Mouse (Mus musculus) erythroblast, embryonic 14.5 days (primary cell): ENCODE measurements around the gene E130208F15Rik.

Source experiments
- GATA1 ChIP-seq: IDR thresholded peaks from 2 replicates; pipeline ENCODE4 v1.6.1; 2012; ENCODE audit warnings: low read length, inconsistent platforms, mixed read lengths
- TAL1 ChIP-seq: IDR thresholded peaks from 3 replicates; pipeline ENCODE4 v1.6.1; 2012; ENCODE audit warnings: low read length, inconsistent platforms, mixed read lengths

DNA sequence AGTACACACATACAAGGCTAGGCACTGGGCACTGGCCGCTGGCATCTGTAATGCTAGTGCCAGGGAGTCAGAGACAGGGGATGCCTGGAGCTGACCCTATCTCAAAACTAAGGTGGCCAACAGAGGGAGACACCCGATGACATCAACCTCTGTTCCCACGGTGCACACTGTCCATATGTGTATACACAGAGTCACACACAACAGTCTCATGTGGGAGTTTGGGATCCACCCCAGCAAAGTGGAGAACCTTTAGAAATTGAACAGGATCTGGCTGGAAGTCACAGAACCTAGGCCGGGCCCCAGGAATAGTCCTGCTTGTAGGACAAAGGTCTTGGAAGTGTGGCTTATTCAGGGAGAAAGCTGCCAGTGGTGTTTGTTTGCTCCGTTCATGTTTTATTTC is 27.2 kb upstream of the E130208F15Rik start:
- TF ChIP-seq GATA1 (no peak), TAL1 (no peak)
